Mouse (Mus musculus) adipose tissue, adult 10 weeks (tissue): ENCODE measurements around the gene Nme8. TPM values are rescaled to one million over a fixed set of nuclear protein-coding genes. Genes with fewer than 3 reads are reported as not detected.

Experiments used
- polyA plus RNA-seq: library from polyadenylated mRNA; stranded (reverse); fragments of 350-450 nt; fragmentation: Illumina TruSeq; extraction: RNeasy Lipid Tissue Mini Kit (QIAGEN cat#74804); gene quantifications from one replicate; pipeline ENCODE4 v1.2.3, GENCODE M21; 2014; ENCODE audit warnings: low read depth, low replicate concordance

Nme8 gene
- 3.7 TPM for polyA plus RNA-seq

DNA sequence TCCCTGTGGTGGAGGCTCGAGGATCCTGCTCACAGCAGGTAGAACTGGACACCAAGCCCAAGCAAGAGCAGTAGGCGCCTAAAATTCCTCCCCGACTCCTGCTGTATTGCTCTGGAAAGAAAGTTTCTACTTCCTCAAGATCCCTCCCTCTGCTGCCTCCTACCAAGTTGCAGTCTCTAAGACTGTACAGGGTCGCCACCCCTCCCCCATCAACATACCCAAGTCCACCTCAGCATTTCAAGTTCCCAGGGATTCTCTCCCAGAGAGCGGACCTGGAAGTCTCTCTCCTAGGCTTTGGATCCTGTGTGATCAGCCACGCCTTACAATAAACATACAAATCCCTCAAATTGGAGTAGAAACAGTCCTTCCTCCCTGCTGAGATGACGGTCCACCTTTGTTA is at the start of gene Nme8:
Gene Nme8, minus strand, starts transcription at position 5 of the 400 bp plus-strand sequence.

DNA sequence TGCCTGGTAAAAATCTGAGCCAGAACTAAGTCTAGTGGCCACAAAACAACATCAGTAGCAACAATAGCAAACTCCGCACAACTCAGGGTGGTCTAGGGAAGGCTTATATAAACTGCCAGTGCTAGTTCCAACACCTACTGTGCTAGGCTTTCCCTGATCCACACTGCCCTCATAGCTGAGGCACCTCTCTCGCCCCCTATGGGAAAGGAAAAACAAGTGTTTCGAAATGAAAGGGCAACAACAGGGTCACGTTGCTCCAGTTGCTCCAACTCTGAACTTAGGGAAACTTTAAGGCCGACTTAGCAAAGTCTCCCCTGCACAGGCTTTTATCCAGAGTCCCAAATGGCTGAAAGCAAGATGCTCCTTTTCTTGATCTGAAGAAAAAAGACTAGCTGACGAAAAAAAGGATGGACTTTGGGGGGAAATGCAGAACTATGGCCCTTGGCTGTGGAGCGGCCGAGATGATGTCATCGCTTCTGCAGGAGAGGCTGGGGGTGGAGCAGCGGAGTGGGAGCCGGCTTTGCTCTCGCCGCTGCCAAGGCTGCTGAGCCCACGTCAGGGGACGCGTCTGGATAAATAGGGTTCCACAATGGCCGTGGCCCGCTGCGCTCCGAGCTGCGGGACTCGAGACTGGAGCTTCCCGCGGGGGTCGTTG is 74.9 kb downstream of the Nme8 start, which contains the start of gene Sfrp4:
Gene Sfrp4, plus strand, starts transcription at position 532 of the 655 bp plus-strand sequence.

DNA sequence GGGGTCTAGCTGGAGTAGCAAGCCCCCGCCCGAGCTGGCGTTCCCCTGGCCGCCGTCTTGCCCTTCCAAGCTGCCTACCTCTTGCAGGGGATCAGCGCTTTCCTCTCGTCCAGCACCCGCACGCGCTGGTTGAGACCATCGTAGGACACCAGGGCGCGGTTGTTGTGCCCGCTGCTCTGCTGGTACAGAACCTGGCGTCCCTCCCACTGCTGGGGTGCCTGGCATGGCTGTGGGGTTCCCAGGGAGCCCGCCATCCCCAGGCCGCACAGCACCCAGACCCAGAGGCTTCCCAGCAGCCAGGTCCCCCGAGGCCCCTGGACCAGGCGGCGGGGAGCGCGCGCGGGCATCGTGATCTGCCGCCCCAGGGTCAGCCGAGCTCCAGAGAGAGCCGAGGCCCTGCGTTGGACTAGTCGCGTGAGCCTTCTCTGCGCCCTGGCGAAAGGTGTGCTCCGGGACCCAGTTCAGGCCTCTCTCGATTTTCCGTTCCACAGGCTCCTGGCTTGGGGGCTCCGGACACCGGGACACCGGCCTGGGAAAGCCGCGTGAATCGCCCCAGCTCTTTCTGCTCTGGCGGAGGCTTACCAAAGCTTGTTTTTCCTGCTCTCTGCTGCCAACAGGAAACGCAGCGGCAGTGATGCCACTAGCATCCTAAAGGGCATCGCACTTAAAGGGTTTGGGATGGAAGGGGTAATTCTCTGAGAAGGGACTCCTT is 78.2 kb downstream of the Nme8 start, which contains the start of gene Epdr1:
Gene Epdr1, minus strand, starts transcription at position 712 of the 712 bp plus-strand sequence.

Other genes with a start within 250 kb of the Nme8 start
- 8.1 TPM for gene Epdr1, start 77.9 kb downstream of the Nme8 start, polyA plus RNA-seq
- 3.5 TPM for gene Sfrp4, start 74.7 kb downstream of the Nme8 start, polyA plus RNA-seq
- gene Gpr141, start 126.5 kb upstream of the Nme8 start, polyA plus RNA-seq = 0.27 TPM